Mouse (Mus musculus) erythroblast, embryonic 14.5 days (primary cell): Measurements from ENCODE around the gene Sostdc1.

ENCODE experiments used
- GATA1 ChIP-seq: IDR thresholded peaks from 2 replicates; pipeline ENCODE4 v1.6.1; 2012; ENCODE audit warnings: low read length, inconsistent platforms, mixed read lengths
- TAL1 ChIP-seq: IDR thresholded peaks from 3 replicates; pipeline ENCODE4 v1.6.1; 2012; ENCODE audit warnings: low read length, inconsistent platforms, mixed read lengths

- TF ChIP-seq GATA1 (no peak), TAL1 (no peak)
Observed at GRCm38 (mm10) chr12:36289634-36290033, 24.3 kb upstream of the Sostdc1 start.
